Mouse (Mus musculus) heart, embryonic 11.5 days (tissue): ENCODE data around the gene Ufsp2. TPM values are rescaled to one million over a fixed set of nuclear protein-coding genes. Genes with fewer than 3 reads are reported as not detected.

Source experiments
- ATAC-seq: fragments of 200-750 bp; cut with Nextera tagmentation; replicated peaks from 2 replicates; pipeline ENCODE4 v1.8.0; 2017; ENCODE audit warnings: moderate library complexity; ENCODE audit not compliant: insufficient number of reproducible peaks, low FRiP score, low TSS enrichment
- H3K27ac ChIP-seq: fragments of 300-500 bp; sonication (generic); 2 replicates; pipeline ENCODE4 v1.5.1; 2014; ENCODE audit warnings: mild to moderate bottlenecking, low read depth, low read length
- H3K27me3 ChIP-seq: fragments of 300-500 bp; sonication (generic); 2 replicates; pipeline ENCODE4 v1.6.1; 2014; ENCODE audit warnings: mild to moderate bottlenecking, low read length, mixed read lengths; ENCODE audit not compliant: control insufficient read depth, insufficient read depth
- H3K36me3 ChIP-seq: fragments of 300-500 bp; sonication (generic); 2 replicates; pipeline ENCODE4 v1.6.1; 2014; ENCODE audit warnings: mild to moderate bottlenecking, low read length, moderate library complexity, mixed read lengths; ENCODE audit not compliant: control insufficient read depth, insufficient read depth
- H3K4me1 ChIP-seq: fragments of 300-500 bp; sonication (generic); 2 replicates; pipeline ENCODE4 v1.6.1; 2014; ENCODE audit warnings: low read length; ENCODE audit not compliant: control insufficient read depth, insufficient read depth
- H3K4me2 ChIP-seq: fragments of 300-500 bp; sonication (generic); 2 replicates; pipeline ENCODE4 v1.6.1; 2014; ENCODE audit warnings: mild to moderate bottlenecking, moderate library complexity
- H3K4me3 ChIP-seq: fragments of 300-500 bp; sonication (generic); 2 replicates; pipeline ENCODE4 v1.5.1; 2014; ENCODE audit warnings: low read depth, low read length
- H3K9ac ChIP-seq: fragments of 300-500 bp; sonication (generic); 2 replicates; pipeline ENCODE4 v1.6.1; 2014; ENCODE audit warnings: mild to moderate bottlenecking, low read depth, low read length, moderate library complexity
- H3K9me3 ChIP-seq: fragments of 300-500 bp; sonication (generic); replicated peaks from 2 replicates; pipeline ENCODE4 v1.6.1; 2016; ENCODE audit warnings: low read length; ENCODE audit not compliant: control insufficient read depth
- WGBS: fragments of 180-500 bp; shearing (Covaris S2); extraction: QIAGEN DNeasy Blood & Tissue Kit; methylation state at CpG from one replicate; pipeline ENCODE4 v1.1.7; 2014; ENCODE audit not compliant: insufficient replicate concordance; 5-methylcytosine and 5-hydroxymethylcytosine counted together
- polyA plus RNA-seq: library from polyadenylated mRNA; unstranded; fragments of >200 nt; fragmentation: Nextera tagmentation; extraction: Ambion mirVana; gene quantifications from 2 replicates; pipeline ENCODE4 v1.2.1, GENCODE M21; 2014

The Ufsp2 gene
- polyA plus RNA-seq, 1 experiment from 2014 or later: 62.0 TPM

DNA sequence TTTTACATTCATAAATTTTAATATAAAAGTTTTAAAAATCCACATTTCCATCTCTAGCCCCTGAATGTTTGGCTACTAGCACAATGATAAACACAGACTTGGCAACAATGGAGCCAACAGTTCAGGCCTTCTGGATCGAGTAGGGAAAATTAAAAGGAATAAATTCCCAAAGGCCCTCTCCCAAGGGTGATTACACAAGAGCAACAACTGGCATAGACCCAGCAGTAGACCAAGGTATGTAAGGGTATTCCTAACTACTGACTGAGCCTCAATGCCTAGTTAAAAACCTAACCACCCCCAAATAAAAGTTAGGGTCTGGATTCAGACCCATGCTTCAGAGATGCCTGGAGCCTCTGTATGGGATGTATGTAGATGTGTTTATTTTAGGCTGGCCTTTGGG, 64.3 kb downstream of the Ufsp2 start:
- no peak overlapping the region for H3K9ac ChIP-seq
- no peak overlapping the region for H3K4me3 ChIP-seq
- no peak overlapping the region for H3K4me2 ChIP-seq
- 85% methylated on average over 1 of the region's 1 CpGs for WGBS
- peaks cover 6% of the 10 kb centered on the region; the same call in 1 of the 2 replicates for H3K4me1 ChIP-seq
- no peaks in the 10 kb centered on the region for H3K9me3 ChIP-seq
- no peaks in the 10 kb centered on the region for H3K27me3 ChIP-seq
- 0 out of 2 replicates have a peak, but pooled peaks cover 4% of the 10 kb centered on the region for H3K36me3 ChIP-seq
- no peak for ATAC-seq
- H3K27ac ChIP-seq: no peak overlapping the region

DNA sequence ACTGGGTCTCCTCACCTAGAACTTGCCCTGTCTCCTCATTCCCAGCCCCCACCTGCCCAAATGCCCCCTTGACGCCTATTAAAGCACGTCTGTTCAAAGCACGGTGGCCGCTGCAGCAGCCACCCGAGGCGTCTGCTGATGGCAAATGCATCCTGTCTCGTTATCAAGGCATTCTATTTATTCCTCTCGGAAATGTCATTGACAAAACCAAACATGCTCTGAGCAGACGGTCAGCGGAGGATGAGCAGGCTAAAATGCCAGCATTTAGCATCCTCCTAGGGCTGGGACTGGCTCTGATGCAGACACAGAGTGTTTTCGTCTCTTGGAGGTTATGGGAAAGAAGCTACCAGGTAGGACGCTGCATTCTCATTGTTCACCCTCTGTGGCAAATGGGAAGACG, 64.9 kb downstream of the Ufsp2 start:
- Histone ChIP-seq H3K27me3 (no peaks in the 10 kb centered on the region), H3K9ac (no peak overlapping the region), H3K4me3 (no peak overlapping the region; the same call in 1 of the 2 replicates), H3K27ac (no peak overlapping the region), H3K36me3 (0 out of 2 replicates have a peak, but pooled peaks cover 4% of the 10 kb centered on the region), H3K9me3 (no peaks in the 10 kb centered on the region), H3K4me1 (peaks cover 6% of the 10 kb centered on the region; the same call in 1 of the 2 replicates), H3K4me2 (no peak overlapping the region)
- no peak for ATAC-seq
- WGBS: 39% methylated on average over 13 of the region's 13 CpGs

Other genes with a start within 250 kb of the Ufsp2 start
- 307 and 355 TPM in 2 replicates for gene Pdlim3, start 90.1 kb upstream of the Ufsp2 start, polyA plus RNA-seq
- 0.07 and 0.31 TPM in 2 replicates for gene Ccdc110, start 40.9 kb upstream of the Ufsp2 start, polyA plus RNA-seq
- gene 1700029J07Rik, start 276 bp upstream of the Ufsp2 start, polyA plus RNA-seq: 2.1 and 2.4 TPM in 2 replicates
- gene Lrp2bp, start 23.8 kb downstream of the Ufsp2 start, polyA plus RNA-seq: 0.89 and 1.2 TPM in 2 replicates
- gene Ankrd37, start 30.2 kb downstream of the Ufsp2 start, polyA plus RNA-seq: 11.0 and 13.9 TPM in 2 replicates
- gene Cfap97, start 176.2 kb downstream of the Ufsp2 start, polyA plus RNA-seq: 21.5 and 22.3 TPM in 2 replicates
- 2.9 and 6.6 TPM in 2 replicates for gene Snx25, start 176.6 kb downstream of the Ufsp2 start, polyA plus RNA-seq
- 1,564 and 1,695 TPM in 2 replicates for gene Slc25a4, start 235.8 kb downstream of the Ufsp2 start, polyA plus RNA-seq